Mouse (Mus musculus) C3H10T1/2 (cell line): Measurements from ENCODE around the gene Olfr1502. TPM values are rescaled to one million over a fixed set of nuclear protein-coding genes. Genes with fewer than 3 reads are reported as not detected.

Experiments
- polyA plus RNA-seq, 2 experiments: library from polyadenylated mRNA; unstranded; fragments of >200 nt; fragmentation: generic; extraction: Trizol; gene quantifications; one replicate each; pipeline ENCODE4 v1.2.1; 2012; ENCODE audit warnings: missing spikeins in 2 of 2

Olfr1502 gene
- not detected for polyA plus RNA-seq

GRCm38 (mm10) chr19:13861495-13861894, at the start of gene Olfr1502:
Gene Olfr1502, plus strand, starts transcription at chr19:13861795.

DNA sequence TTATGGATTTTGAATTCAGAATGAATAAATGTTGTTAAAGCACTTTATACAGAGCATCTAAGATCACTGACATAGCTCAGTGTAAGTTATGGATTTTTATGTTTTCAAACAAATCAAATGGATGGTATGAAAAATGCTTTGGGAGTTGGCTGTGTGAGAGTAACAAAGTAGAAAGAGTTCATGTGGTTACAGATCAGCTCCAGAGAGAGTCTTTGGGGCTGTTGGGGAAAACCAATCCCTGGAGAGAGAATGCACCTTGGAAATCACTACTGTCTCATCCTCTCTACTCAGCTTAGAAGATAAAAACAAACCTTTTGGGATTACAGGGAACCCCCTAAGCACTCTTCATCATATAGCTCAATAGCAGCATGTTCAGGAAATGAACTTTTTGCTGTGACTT, 42.2 kb upstream of the Olfr1502 start, which contains the start of gene Olfr1499:
TSS of gene Olfr1499 (minus strand) at position 101 of the 400 bp plus-strand sequence.

GRCm38 (mm10) chr19:13830388-13830787, 31.2 kb upstream of the Olfr1502 start, which contains the start of gene Olfr1500:
Gene Olfr1500, minus strand, starts transcription at chr19:13830488.

DNA sequence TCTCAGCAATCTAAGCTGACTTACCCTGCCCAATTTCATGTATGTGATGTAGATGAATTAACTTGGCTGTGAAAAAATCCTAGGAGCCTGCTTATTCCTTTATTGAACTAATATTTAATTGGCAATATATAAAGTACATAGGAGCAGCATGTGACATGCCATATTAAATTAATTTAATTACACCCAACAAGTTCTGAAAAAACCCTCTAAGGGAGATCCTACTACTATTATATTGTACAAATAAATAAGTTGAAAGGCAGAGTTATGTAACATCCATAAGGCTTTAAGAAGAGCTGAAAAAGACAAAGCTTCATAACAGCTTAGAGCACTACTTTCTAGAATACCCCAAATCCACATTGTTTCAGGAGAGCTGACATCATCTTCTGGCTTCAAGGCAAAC, 11.0 kb upstream of the Olfr1502 start, which contains the start of gene Olfr1501:
TSS of gene Olfr1501 (minus strand) at position 101 of the 400 bp plus-strand sequence.

GRCm38 (mm10) chr19:13897828-13898227, 36.2 kb downstream of the Olfr1502 start, which contains the start of gene Olfr1504:
Gene Olfr1504, minus strand, starts transcription at chr19:13897928.

Other genes starting within 250 kb of the Olfr1502 start
- not detected for gene Olfr1487, start 244.4 kb upstream of the Olfr1502 start, polyA plus RNA-seq
- gene Olfr1489, start 230.2 kb upstream of the Olfr1502 start, polyA plus RNA-seq = not detected
- gene Olfr1490, start 210.7 kb upstream of the Olfr1502 start, polyA plus RNA-seq = not detected
- not detected for gene Olfr1491, start 164.5 kb upstream of the Olfr1502 start, polyA plus RNA-seq
- gene Olfr1493-ps1, start 138.5 kb upstream of the Olfr1502 start, polyA plus RNA-seq = not detected
- not detected for gene Olfr1494, start 122.1 kb upstream of the Olfr1502 start, polyA plus RNA-seq
- gene Olfr1495, start 97.2 kb upstream of the Olfr1502 start, polyA plus RNA-seq = not detected
- not detected for gene Olfr1496, start 83.9 kb upstream of the Olfr1502 start, polyA plus RNA-seq
- gene Olfr1497, start 63.6 kb upstream of the Olfr1502 start, polyA plus RNA-seq = not detected
- gene Olfr1499, start 42.3 kb upstream of the Olfr1502 start, polyA plus RNA-seq = not detected
- gene Olfr1500, start 31.3 kb upstream of the Olfr1502 start, polyA plus RNA-seq = not detected
- gene Olfr1501, start 11.1 kb upstream of the Olfr1502 start, polyA plus RNA-seq = not detected
- not detected for gene Olfr1504, start 36.1 kb downstream of the Olfr1502 start, polyA plus RNA-seq
- gene Olfr1505, start 51.7 kb downstream of the Olfr1502 start, polyA plus RNA-seq = not detected